Mouse (Mus musculus): ENCODE measurements around the gene Rad51b. TPM values are rescaled to one million over a fixed set of nuclear protein-coding genes. Genes with fewer than 3 reads are reported as not detected.
A peak's percentile ranks its signal among the peaks of the same experiment; 100 is the strongest.

Rad51b gene
- polyA plus RNA-seq, 1 experiment from 2014 or later, result 8.0 TPM

- Histone ChIP-seq H3K9ac (no peak overlapping the region), H3K4me1 (ENCODE audit: insufficient read depth) (peaks cover 41% of the 10 kb centered on the region), H3K27ac (ENCODE audit: low read depth) (peak overlapping the region; percentile 74), H3K36me3 (ENCODE audit: insufficient read depth) (no peaks in the 10 kb centered on the region), H3K27me3 (ENCODE audit: insufficient read depth, low read length) (no peaks in the 10 kb centered on the region), H3K4me3 (ENCODE audit: low read depth, low read length) (no peak overlapping the region), H3K9me3 (ENCODE audit: low read depth, low read length) (no peaks in the 10 kb centered on the region), H3K4me2 (no peak overlapping the region)
- DNase-seq (peak; percentile 86), ATAC-seq (ENCODE audit: insufficient read depth) (0 out of 2 replicates have a peak, but pooled peaks have one; percentile 20)
- 22% methylated on average over 8 of the region's 8 CpGs for WGBS
- TF ChIP-seq CTCF (IDR thresholded peaks at IDR 0.05; ENCODE audit: low read depth), result no peak
Observed at GRCm38 (mm10) chr12:79507141-79507681, 210.1 kb downstream of the Rad51b start.

GRCm38 (mm10) chr12:79511454-79512204, 214.5 kb downstream of the Rad51b start:
- Histone ChIP-seq H3K36me3 (ENCODE audit: insufficient read depth) (no peaks in the 10 kb centered on the region), H3K9ac (no peak overlapping the region), H3K4me3 (ENCODE audit: low read depth, low read length) (no peak overlapping the region), H3K9me3 (ENCODE audit: low read depth, low read length) (no peaks in the 10 kb centered on the region), H3K27ac (ENCODE audit: low read depth) (peak overlapping the region; percentile 97), H3K27me3 (ENCODE audit: insufficient read depth, low read length) (no peaks in the 10 kb centered on the region), H3K4me1 (ENCODE audit: insufficient read depth) (peaks cover 31% of the 10 kb centered on the region), H3K4me2 (0 out of 2 replicates have a peak overlapping the region, but pooled peaks have one; percentile 21)
- ATAC-seq (ENCODE audit: insufficient read depth) (peak; percentile 85), DNase-seq (peak; percentile 92)
- TF ChIP-seq CTCF (IDR thresholded peaks at IDR 0.05; ENCODE audit: low read depth), result no peak
- 26% methylated on average over 11 of the region's 11 CpGs for WGBS

GRCm38 (mm10) chr12:79512205-79512886, 215.3 kb downstream of the Rad51b start:
- H3K4me1 ChIP-seq (ENCODE audit: insufficient read depth), result peaks cover 26% of the 10 kb centered on the region
- H3K27ac ChIP-seq (ENCODE audit: low read depth), result peak overlapping the region; percentile 97
- ATAC-seq (ENCODE audit: insufficient read depth) (peak; percentile 47), DNase-seq (no peak)
- no peak overlapping the region for H3K4me3 ChIP-seq (ENCODE audit: low read depth, low read length)
- H3K4me2 ChIP-seq, result 0 out of 2 replicates have a peak overlapping the region, but pooled peaks have one; percentile 6
- no peaks in the 10 kb centered on the region for H3K27me3 ChIP-seq (ENCODE audit: insufficient read depth, low read length)
- WGBS, result 27% methylated on average over 10 of the region's 10 CpGs
- TF ChIP-seq CTCF (IDR thresholded peaks at IDR 0.05; ENCODE audit: low read depth), result no peak
- H3K36me3 ChIP-seq (ENCODE audit: insufficient read depth), result no peaks in the 10 kb centered on the region
- H3K9me3 ChIP-seq (ENCODE audit: low read depth, low read length), result no peaks in the 10 kb centered on the region
- H3K9ac ChIP-seq, result no peak overlapping the region

- TF ChIP-seq CTCF (IDR thresholded peaks at IDR 0.05; ENCODE audit: low read depth), result peak; percentile 46
- Histone ChIP-seq H3K36me3 (ENCODE audit: insufficient read depth) (no peaks in the 10 kb centered on the region), H3K4me1 (ENCODE audit: insufficient read depth) (peaks cover 21% of the 10 kb centered on the region), H3K27me3 (ENCODE audit: insufficient read depth, low read length) (no peaks in the 10 kb centered on the region), H3K9ac (no peak overlapping the region), H3K4me2 (no peak overlapping the region), H3K27ac (ENCODE audit: low read depth) (peak overlapping the region; percentile 97), H3K9me3 (ENCODE audit: low read depth, low read length) (no peaks in the 10 kb centered on the region), H3K4me3 (ENCODE audit: low read depth, low read length) (no peak overlapping the region)
- ATAC-seq (ENCODE audit: insufficient read depth) (peak; percentile 32; the same call in 1 of the 2 replicates), DNase-seq (peak; percentile 76)
- WGBS, result 39% methylated on average over 5 of the region's 5 CpGs
Observed at GRCm38 (mm10) chr12:79512982-79513681, 216.1 kb downstream of the Rad51b start.

GRCm38 (mm10) chr12:79514680-79515079, 217.6 kb downstream of the Rad51b start:
- no peak overlapping the region for H3K4me3 ChIP-seq (ENCODE audit: low read depth, low read length)
- WGBS, result 89% methylated on average over 3 of the region's 3 CpGs
- ATAC-seq (ENCODE audit: insufficient read depth), result no peak
- H3K27me3 ChIP-seq (ENCODE audit: insufficient read depth, low read length), result no peaks in the 10 kb centered on the region
- TF ChIP-seq CTCF (IDR thresholded peaks at IDR 0.05; ENCODE audit: low read depth), result no peak
- no peak overlapping the region for H3K4me2 ChIP-seq
- peak overlapping the region; percentile 85 for H3K27ac ChIP-seq (ENCODE audit: low read depth)
- no peak overlapping the region for H3K9ac ChIP-seq
- no peaks in the 10 kb centered on the region for H3K36me3 ChIP-seq (ENCODE audit: insufficient read depth)
- H3K4me1 ChIP-seq (ENCODE audit: insufficient read depth), result peaks cover 21% of the 10 kb centered on the region
- DNase-seq, result no peak
- H3K9me3 ChIP-seq (ENCODE audit: low read depth, low read length), result no peaks in the 10 kb centered on the region

- DNase-seq, result no peak
- no peak overlapping the region for H3K4me3 ChIP-seq (ENCODE audit: low read depth, low read length)
- H3K27ac ChIP-seq (ENCODE audit: low read depth), result peak overlapping the region; percentile 21; the same call in 1 of the 2 replicates
- 30% methylated on average over 1 of the region's 1 CpGs for WGBS
- H3K4me1 ChIP-seq (ENCODE audit: insufficient read depth), result peaks cover 10% of the 10 kb centered on the region
- H3K4me2 ChIP-seq, result no peak overlapping the region
- no peak for TF ChIP-seq CTCF (IDR thresholded peaks at IDR 0.05; ENCODE audit: low read depth)
- H3K27me3 ChIP-seq (ENCODE audit: insufficient read depth, low read length), result no peaks in the 10 kb centered on the region
- H3K36me3 ChIP-seq (ENCODE audit: insufficient read depth), result no peaks in the 10 kb centered on the region
- no peak overlapping the region for H3K9ac ChIP-seq
- no peak for ATAC-seq (ENCODE audit: insufficient read depth)
- H3K9me3 ChIP-seq (ENCODE audit: low read depth, low read length), result no peaks in the 10 kb centered on the region
Observed at GRCm38 (mm10) chr12:79522374-79522773, 225.3 kb downstream of the Rad51b start.

Data from lung, embryonic 14.5 days (tissue).